Mouse (Mus musculus) erythroid progenitor cell, adult 5-6 weeks (primary cell): ENCODE measurements around the gene Mdk. TPM values are rescaled to one million over a fixed set of nuclear protein-coding genes. Genes with fewer than 3 reads are reported as not detected.

Source experiments
- ATAC-seq: replicated peaks from 2 replicates; pipeline ENCODE4 v1.8.0; 2016; ENCODE audit warnings: moderate number of reproducible peaks, mild to moderate bottlenecking, moderate TSS enrichment, inconsistent platforms; ENCODE audit not compliant: poor library complexity, low FRiP score, severe bottlenecking
- total RNA-seq, 2 experiments: library from RNA; stranded (forward) in 1 of 2; stranded (reverse) in 1 of 2; fragments of 150-400 nt in 1 of 2; fragments of 186-747, 209-891 nt in 1 of 2; gene quantifications; 2 replicates each; pipeline versions ENCODE4 v1.2.3 to v1.2.4; 2015 to 2017; ENCODE audit warnings: low replicate concordance in 2 of 2

The Mdk gene
- total RNA-seq, 2 experiments from 2014 or later, result not detected

- no peak for ATAC-seq
These were observed 4.1 kb upstream of the Mdk start for GRCm38 (mm10) chr2:91936154-91936553.

- ATAC-seq, result no peak
These were observed 2.9 kb upstream of the Mdk start for GRCm38 (mm10) chr2:91934826-91935525.

GRCm38 (mm10) chr2:91934016-91934415, 1.9 kb upstream of the Mdk start:
- ATAC-seq, result no peak

- no peak for ATAC-seq
These were observed 1.4 kb upstream of the Mdk start for GRCm38 (mm10) chr2:91933471-91933870.

- no peak for ATAC-seq
These were observed 747 bp upstream of the Mdk start for GRCm38 (mm10) chr2:91932737-91933350.

- no peak for ATAC-seq
These were observed 553 bp downstream of the Mdk start for GRCm38 (mm10) chr2:91931328-91932159.

GRCm38 (mm10) chr2:91930761-91931291, 1.3 kb downstream of the Mdk start:
- no peak for ATAC-seq

GRCm38 (mm10) chr2:91929936-91930335, 2.2 kb downstream of the Mdk start:
- ATAC-seq, result no peak

GRCm38 (mm10) chr2:91929455-91929854, 2.6 kb downstream of the Mdk start:
- no peak for ATAC-seq

GRCm38 (mm10) chr2:91928534-91929350, 3.4 kb downstream of the Mdk start:
- ATAC-seq, result no peak

GRCm38 (mm10) chr2:91927826-91928533, 4.1 kb downstream of the Mdk start:
- ATAC-seq, result peak; percentile 49; the same call in 1 of the 2 replicates

- ATAC-seq, result no peak
These were observed 5.1 kb downstream of the Mdk start, which contains the start of gene Chrm4 for GRCm38 (mm10) chr2:91926949-91927348. Chrm4 (plus strand) TSS chr2:91927249.

- no peak for ATAC-seq
These were observed 6.7 kb downstream of the Mdk start for GRCm38 (mm10) chr2:91925442-91925841.

GRCm38 (mm10) chr2:91924726-91925125, 7.4 kb downstream of the Mdk start:
- no peak for ATAC-seq

- no peak for ATAC-seq
These were observed 8.4 kb downstream of the Mdk start for GRCm38 (mm10) chr2:91923415-91924337.

GRCm38 (mm10) chr2:91922586-91923414, 9.3 kb downstream of the Mdk start:
- ATAC-seq, result no peak
